Mouse (Mus musculus): ENCODE data around the gene Zim1.

GRCm38 (mm10) chr7:6658606-6659005, 37.6 kb downstream of the Zim1 start:
- TF ChIP-seq CTCF (IDR thresholded peaks at IDR 0.05; ENCODE audit: control insufficient read depth, insufficient read depth, insufficient read length), result no peak
- TF ChIP-seq MYOG (IDR thresholded peaks at IDR 0.05; ENCODE audit: control insufficient read depth, extremely low read depth, insufficient read length), result no peak
- no peak for TF ChIP-seq CEBPB (IDR thresholded peaks at IDR 0.05; ENCODE audit: low read depth)
- TF ChIP-seq MAX (IDR thresholded peaks at IDR 0.05), result no peak
- no peak for TF ChIP-seq MYOD1 (IDR thresholded peaks at IDR 0.05; ENCODE audit: control insufficient read depth, insufficient read length, low read depth)
- TF ChIP-seq USF1 (IDR thresholded peaks at IDR 0.05; ENCODE audit: low read depth), result no peak
